Mouse (Mus musculus) embryonic stem cell, embryonic (primary cell): ENCODE measurements at regions not wholly inside any gene's neighbourhood (a gene's known extent, or its start where the extent isn't known, plus 50 kb on each side); places are given as distances from the start of the nearest gene placed in this dataset.

Source experiments
- CTCF ChIA-PET, 4 experiments: fragments of 300-600 bp in 2 of 4; fragments of 350-600 bp in 2 of 4; sonication (Branson Sonifier 250); formaldehyde crosslinking; loops; one replicate each; lab custom pipeline; 2022; ENCODE audit warnings: inconsistent platforms in 2 of 4; lab: Charles Lee
- POLR2A ChIA-PET, 4 experiments: fragments of 300-600 bp in 2 of 4; fragments of 350-600 bp in 2 of 4; sonication (Branson Sonifier 250); formaldehyde crosslinking; loops; one replicate each; lab custom pipeline; 2022; ENCODE audit warnings: antibody characterized with exemption in 4 of 4, inconsistent platforms in 1 of 4; lab: Charles Lee

GRCm38 (mm10) chr3:121902246-121902645 is 50.1 kb upstream of the Arhgap29 start:
- CTCF ChIA-PET: interaction anchor here in 1 of 4 experiments (1.2 kb wide), 1 partner anchor 15 kb away, joined by 7 read pairs; no protein-coding TSS in a partner anchor

GRCm38 (mm10) chr3:121900429-121900844 is 51.9 kb upstream of the Arhgap29 start:
- POLR2A ChIA-PET: interaction anchor here in 1 of 4 experiments (0.6 to 0.9 kb wide), 3 partner anchors 46 to 465 kb away, joined by 3 to 4 read pairs (median 3); no protein-coding TSS in a partner anchor
- CTCF ChIA-PET: interaction anchor here in 2 of 4 experiments (0.7 to 1.3 kb wide), 2 partner anchors 8 to 123 kb away, joined by 3 read pairs; no protein-coding TSS in a partner anchor

More at GRCm38 (mm10) chr3:121902246-121902645, 50.1 kb upstream of the Arhgap29 start:
- POLR2A ChIA-PET: interaction anchor here in 1 of 4 experiments (0.8 to 1.7 kb wide), 5 partner anchors 9 to 324 kb away, joined by 3 to 8 read pairs (median 3); no protein-coding TSS in a partner anchor

GRCm38 (mm10) chr3:121897821-121898574 is 54.3 kb upstream of the Arhgap29 start:
- ChIA-PET POLR2A (interaction anchor here in 1 of 4 experiments (0.6 to 1.4 kb wide), 2 partner anchors 10 to 84 kb away, joined by 3 to 5 read pairs; no protein-coding TSS in a partner anchor), CTCF (interaction anchor here in 2 of 4 experiments (0.9 to 1.1 kb wide), 2 partner anchors 246 to 287 kb away, joined by 4 to 5 read pairs; no protein-coding TSS in a partner anchor)

- ChIA-PET POLR2A (interaction anchor here in 3 of 4 experiments (0.6 to 1.2 kb wide), 5 partner anchors 9 to 727 kb away, joined by 3 to 11 read pairs (median 3); no protein-coding TSS in a partner anchor), CTCF (no interaction called here)
These were observed 58.7 kb upstream of the Arhgap29 start for GRCm38 (mm10) chr3:121893606-121894005.

- CTCF ChIA-PET: interaction anchor here in 1 of 4 experiments (0.5 kb wide), 1 partner anchor 8 kb away, joined by 3 read pairs; no protein-coding TSS in a partner anchor
- POLR2A ChIA-PET: interaction anchor here in 1 of 4 experiments (0.9 kb wide), 1 partner anchor 10 kb away, joined by 3 read pairs; no protein-coding TSS in a partner anchor
These were observed 59.7 kb upstream of the Arhgap29 start for GRCm38 (mm10) chr3:121892675-121893074.

GRCm38 (mm10) chr3:121891338-121891737 is 61.0 kb upstream of the Arhgap29 start:
- ChIA-PET POLR2A (interaction anchor here in 1 of 4 experiments (1.8 kb wide), 1 partner anchor 12 kb away, joined by 8 read pairs; no protein-coding TSS in a partner anchor), CTCF (no interaction called here)

- ChIA-PET POLR2A (interaction anchor here in 1 of 4 experiments (1.8 kb wide), 1 partner anchor 13 kb away, joined by 8 read pairs; no protein-coding TSS in a partner anchor), CTCF (interaction anchor here in 2 of 4 experiments (0.5 to 0.7 kb wide), 2 partner anchors 156 to 701 kb away, joined by 3 read pairs; no protein-coding TSS in a partner anchor)
These were observed 61.8 kb upstream of the Arhgap29 start for GRCm38 (mm10) chr3:121890563-121890962.

- POLR2A ChIA-PET: interaction anchor here in 3 of 4 experiments (0.6 to 1.9 kb wide), 11 partner anchors 16 to 451 kb away, joined by 3 to 9 read pairs (median 3); no protein-coding TSS in a partner anchor
These were observed 65.3 kb upstream of the Arhgap29 start for GRCm38 (mm10) chr3:121886870-121887605.

GRCm38 (mm10) chr3:121886309-121886708 is 66.0 kb upstream of the Arhgap29 start:
- ChIA-PET POLR2A (interaction anchor here (0.7 to 1.9 kb wide), 12 partner anchors 8 to 388 kb away, joined by 3 to 11 read pairs (median 3); partner anchors contain the start of gene Dnttip2 (in 1 of the 4)), CTCF (interaction anchor here (0.6 to 2.3 kb wide), 25 partner anchors 66 to 752 kb away, joined by 3 to 13 read pairs (median 4); partner anchors contain the start of genes Alg14 (in 1 of the 4) and Arhgap29 (in 1 of the 4))

More at GRCm38 (mm10) chr3:121886870-121887605, 65.3 kb upstream of the Arhgap29 start:
- CTCF ChIA-PET: interaction anchor here (0.6 to 2.3 kb wide), 19 partner anchors 12 to 751 kb away, joined by 3 to 13 read pairs (median 4); partner anchors contain the start of gene Alg14 (in 1 of the 4)

- ChIA-PET POLR2A (interaction anchor here in 2 of 4 experiments (0.7 to 1.9 kb wide), 9 partner anchors 9 to 389 kb away, joined by 3 to 11 read pairs (median 3); partner anchors contain the start of gene Dnttip2 (in 1 of the 2)), CTCF (interaction anchor here in 3 of 4 experiments (0.6 to 2.3 kb wide), 23 partner anchors 67 to 753 kb away, joined by 3 to 13 read pairs (median 4); partner anchors contain the start of genes Alg14 (in 1 of the 3) and Arhgap29 (in 1 of the 3))
These were observed 66.8 kb upstream of the Arhgap29 start for GRCm38 (mm10) chr3:121885265-121886178.

- POLR2A ChIA-PET: interaction anchor here in 1 of 4 experiments (1.1 kb wide), 1 partner anchor 18 kb away, joined by 3 read pairs; no protein-coding TSS in a partner anchor
- CTCF ChIA-PET: interaction anchor here in 2 of 4 experiments (0.5 to 2.1 kb wide), 4 partner anchors 27 to 255 kb away, joined by 3 to 12 read pairs (median 7); no protein-coding TSS in a partner anchor
These were observed 67.8 kb upstream of the Arhgap29 start for GRCm38 (mm10) chr3:121884328-121885248.

GRCm38 (mm10) chr3:121880355-121880754 is 65.3 kb upstream of the Abcd3 start:
- ChIA-PET POLR2A (interaction anchor here in 2 of 4 experiments (0.7 to 1.4 kb wide), 2 partner anchors 294 to 792 kb away, joined by 3 to 7 read pairs; no protein-coding TSS in a partner anchor), CTCF (no interaction called here)

- CTCF ChIA-PET: interaction anchor here in 1 of 4 experiments (0.8 kb wide), 1 partner anchor 12 kb away, joined by 3 read pairs; no protein-coding TSS in a partner anchor
- POLR2A ChIA-PET: no interaction called here
These were observed 60.0 kb upstream of the Abcd3 start for GRCm38 (mm10) chr3:121875072-121875471.

GRCm38 (mm10) chr3:121874576-121874975 is 59.5 kb upstream of the Abcd3 start:
- ChIA-PET CTCF (interaction anchor here in 1 of 4 experiments (0.8 kb wide), 1 partner anchor 12 kb away, joined by 3 read pairs; no protein-coding TSS in a partner anchor), POLR2A (no interaction called here)

- ChIA-PET CTCF (no interaction called here), POLR2A (no interaction called here)
These were observed 58.5 kb upstream of the Abcd3 start for GRCm38 (mm10) chr3:121873572-121873971.
